Mouse (Mus musculus): ENCODE data around the gene Prss36. TPM values are rescaled to one million over a fixed set of nuclear protein-coding genes. Genes with fewer than 3 reads are reported as not detected.
"Not testable (repeated sequence)": the region's sequence is repeated elsewhere in the genome, so short reads cannot be mapped to it uniquely, and the experiment has no call there.

Prss36 gene
- total RNA-seq, 2 experiments from 2014 or later = 4.0 to 4.8 TPM

- no peak for DNase-seq
These were observed 44.8 kb downstream of the Prss36 start for GRCm38 (mm10) chr7:127901772-127902171.

DNA sequence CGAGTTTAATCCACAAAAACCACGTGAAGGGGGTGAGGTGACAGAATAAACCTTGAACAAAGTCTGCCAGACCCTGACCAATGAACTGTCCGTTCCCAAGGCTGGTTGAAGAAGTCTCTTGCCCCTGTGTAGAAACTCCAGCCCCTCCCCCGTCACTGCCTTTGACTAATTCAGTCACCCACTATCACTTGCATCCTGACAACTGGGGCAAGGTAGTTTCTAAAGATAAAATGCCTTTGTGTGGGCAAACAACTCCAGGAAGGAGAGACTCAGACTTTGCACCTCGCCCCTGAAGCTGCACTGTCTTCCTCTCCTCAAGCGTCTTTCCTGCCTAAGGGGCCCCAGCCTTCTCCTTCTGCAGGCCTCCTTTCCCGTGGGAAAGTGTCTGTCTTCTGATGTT is 46.5 kb downstream of the Prss36 start:
- no peak for DNase-seq

- no peak for DNase-seq
These were observed 48.2 kb downstream of the Prss36 start for GRCm38 (mm10) chr7:127898179-127898956.

DNA sequence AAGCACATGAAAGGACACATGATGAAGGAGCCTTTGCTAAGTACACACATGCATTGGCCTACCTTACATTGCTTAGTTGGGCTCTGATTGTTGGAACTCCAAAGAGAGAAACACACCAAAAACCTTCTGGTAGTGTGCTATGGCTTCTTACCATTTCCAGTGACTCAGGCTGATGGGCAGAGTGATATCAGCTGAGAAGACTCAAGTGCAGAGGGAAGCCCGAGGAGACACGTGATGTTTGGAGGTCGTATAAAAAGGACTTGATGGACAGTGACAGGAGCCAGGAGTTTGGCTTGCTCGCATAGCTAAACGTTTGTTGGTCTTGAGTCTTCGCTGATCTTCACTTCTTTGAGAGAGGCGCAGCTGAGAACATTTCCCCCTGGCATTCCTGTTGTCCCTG is 49.0 kb downstream of the Prss36 start:
- no peak for DNase-seq

DNA sequence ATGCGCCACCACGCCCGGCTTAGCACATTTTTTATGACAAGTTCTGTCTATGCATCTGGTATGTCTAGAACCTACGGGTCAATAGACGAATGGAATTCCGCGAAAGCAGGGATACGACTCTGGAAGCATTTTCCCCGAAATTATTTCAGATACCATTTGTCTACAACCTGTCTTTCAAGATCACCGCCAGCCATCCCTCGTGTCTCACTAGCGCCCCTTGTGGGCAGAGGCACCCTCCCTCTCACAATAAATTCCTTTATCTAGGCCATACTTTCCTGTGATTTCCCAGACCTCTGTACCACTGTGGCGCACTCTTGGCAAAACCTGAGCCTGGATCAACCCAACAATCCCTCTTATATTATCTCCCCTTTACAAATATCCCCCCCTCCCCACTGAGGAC is 50.1 kb downstream of the Prss36 start:
- peak; percentile 76 for DNase-seq

- not testable (repeated sequence) for DNase-seq
These were observed 50.6 kb downstream of the Prss36 start for GRCm38 (mm10) chr7:127895891-127896290.

- DNase-seq = peak; percentile 95
These were observed 51.1 kb downstream of the Prss36 start, which contains the start of the genes Gm21974 and Vkorc1 for GRCm38 (mm10) chr7:127895442-127895841. Gm21974 (minus strand) TSS chr7:127895454. Vkorc1 (minus strand) TSS chr7:127895617.

DNA sequence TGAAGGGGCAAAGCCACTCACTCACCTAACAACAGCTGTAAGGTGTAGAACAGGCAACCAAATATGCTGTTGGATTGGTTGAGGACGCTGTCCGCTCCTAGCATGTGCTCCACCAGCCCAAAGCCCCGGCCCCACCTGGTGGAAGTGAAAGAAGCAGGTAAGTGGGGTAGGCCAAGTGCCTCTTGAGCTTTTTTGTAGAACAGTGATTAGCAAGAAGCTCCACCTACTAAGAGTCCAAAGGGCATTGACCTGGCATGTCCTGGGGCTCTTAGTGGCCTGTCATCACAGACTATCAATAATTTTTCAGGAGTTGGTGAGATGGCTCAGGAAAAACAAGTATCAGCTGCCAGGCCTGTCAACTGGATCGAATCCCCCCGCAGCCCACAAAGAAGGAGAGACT is 52.0 kb downstream of the Prss36 start:
- no peak for DNase-seq

DNA sequence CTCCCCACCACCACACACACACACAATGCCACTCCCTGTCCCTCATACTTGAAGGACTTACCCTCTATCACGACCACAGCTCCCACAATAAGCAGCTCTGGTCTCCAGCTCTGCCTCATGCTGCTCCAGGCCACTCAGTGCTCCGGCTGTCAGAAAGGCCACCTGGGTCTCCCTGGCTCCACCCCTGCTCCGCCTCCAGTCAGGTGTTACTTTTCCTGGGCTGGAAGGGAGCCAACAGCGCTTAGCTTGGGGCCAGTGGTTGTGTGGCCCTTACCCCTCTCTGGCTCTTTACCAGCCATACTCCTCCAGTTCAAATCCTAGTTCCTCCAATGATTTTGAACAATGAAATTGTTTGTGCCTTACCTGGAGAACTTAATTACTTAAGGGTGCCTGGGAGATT is 55.7 kb downstream of the Prss36 start, which contains the start of gene Prss53:
Prss53 (minus strand) TSS at position 173 of the 400 bp plus-strand sequence.
- DNase-seq = no peak

GRCm38 (mm10) chr7:127888821-127889220 is 57.7 kb downstream of the Prss36 start:
- no peak for DNase-seq

- DNase-seq = no peak
These were observed 58.7 kb downstream of the Prss36 start for GRCm38 (mm10) chr7:127887781-127888180.

DNA sequence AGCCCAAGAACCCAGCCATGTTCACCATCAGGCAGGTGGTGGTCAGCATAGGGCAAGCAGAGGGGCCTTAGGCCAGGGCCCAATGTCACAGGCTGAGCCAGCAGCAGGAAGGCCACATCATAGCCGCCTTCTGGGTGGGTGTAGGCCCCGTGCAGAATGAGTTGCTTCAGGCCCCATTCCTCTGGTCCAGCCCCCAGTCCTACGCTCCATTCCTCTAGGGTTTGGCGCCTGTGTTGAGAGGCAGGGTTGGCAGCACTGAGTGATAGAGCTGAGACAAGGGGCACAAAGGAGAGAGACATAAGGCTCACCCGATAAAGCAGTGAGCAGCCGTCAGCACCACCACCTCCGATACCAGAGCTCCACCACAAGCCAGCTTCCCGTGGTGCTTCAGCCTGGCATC is 59.3 kb downstream of the Prss36 start:
- no peak for DNase-seq

- no peak for DNase-seq
These were observed 60.0 kb downstream of the Prss36 start for GRCm38 (mm10) chr7:127886551-127886950.

DNA sequence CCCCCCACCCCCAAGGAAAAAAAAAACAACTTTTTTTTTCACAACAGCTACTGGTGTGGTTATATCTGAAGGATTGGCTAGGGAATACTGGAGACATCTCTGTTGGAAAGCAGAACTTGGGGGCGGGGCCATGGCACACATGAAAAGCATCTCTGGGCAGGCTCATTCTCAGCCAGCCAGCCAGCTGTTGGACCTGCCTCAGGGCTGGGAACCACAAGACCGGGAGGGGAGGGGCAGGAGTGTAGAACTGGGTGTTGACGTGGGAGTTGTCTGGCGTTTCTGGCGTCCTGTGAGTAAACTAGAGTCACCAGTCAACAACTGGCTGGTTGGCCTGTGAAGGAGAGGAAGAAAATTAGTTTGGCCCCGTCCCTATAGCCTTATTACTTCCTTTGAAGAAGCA is 60.6 kb downstream of the Prss36 start:
- peak; percentile 73 for DNase-seq

Other genes starting within 250 kb of the Prss36 start
- gene Bcl7c, start 237.8 kb downstream of the Prss36 start, total RNA-seq (2021) = 10 to 100 TPM; 67.6 to 71.1 TPM
- gene Ctf1, start 234.0 kb downstream of the Prss36 start, total RNA-seq (2021) = 1 to 10 TPM; 3.4 to 4.0 TPM
- gene Ctf2, start 214.6 kb downstream of the Prss36 start, total RNA-seq (2021) = not detected
- 1 to 10 TPM; 6.0 TPM for gene Fbxl19, start 202.2 kb downstream of the Prss36 start, total RNA-seq (2021)
- gene Orai3, start 176.9 kb downstream of the Prss36 start, total RNA-seq (2021) = 10 to 100 TPM; 14.7 to 14.8 TPM
- gene Setd1a, start 170.1 kb downstream of the Prss36 start, total RNA-seq (2021) = 10 to 100 TPM; 30.8 to 32.0 TPM
- gene Gm49388, start 161.1 kb downstream of the Prss36 start, total RNA-seq (2021) = 1 to 10 TPM; 3.0 to 3.2 TPM
- 10 to 100 TPM in 1 of 2 experiments, 1 to 10 TPM in 1; 9.6 to 10.3 TPM for gene Hsd3b7, start 146.1 kb downstream of the Prss36 start, total RNA-seq (2021)
- gene Stx4a, start 122.4 kb downstream of the Prss36 start, total RNA-seq (2021) = 10 to 100 TPM; 67.1 to 75.3 TPM
- 1 to 10 TPM in 1 of 2 experiments, under 1 TPM in 1; 0.90 to 1.2 TPM for gene Stx1b, start 122.2 kb downstream of the Prss36 start, total RNA-seq (2021)
- gene Zfp646, start 70.5 kb downstream of the Prss36 start, total RNA-seq (2021) = 10 to 100 TPM; 24.3 to 25.2 TPM
- gene Zfp668, start 69.9 kb downstream of the Prss36 start, total RNA-seq (2021) = 1 to 10 TPM; 7.7 to 8.9 TPM
- gene Prss53, start 55.8 kb downstream of the Prss36 start, total RNA-seq (2021) = 1 to 10 TPM in 1 of 2 experiments, under 1 TPM in 1; 0.88 to 1.1 TPM
- not detected for gene Gm21974, start 51.3 kb downstream of the Prss36 start, total RNA-seq (2021)
- gene Vkorc1, start 51.1 kb downstream of the Prss36 start, total RNA-seq (2021) = 10 to 100 TPM; 30.3 to 32.0 TPM
- 100 to 1,000 TPM; 102 to 113 TPM for gene Bckdk, start 42.6 kb downstream of the Prss36 start, total RNA-seq (2021)
- gene Kat8, start 34.2 kb downstream of the Prss36 start, total RNA-seq (2021) = 10 to 100 TPM; 13.0 to 13.9 TPM
- gene Prss8, start 16.6 kb downstream of the Prss36 start, total RNA-seq (2021) = not detected
- 100 to 1,000 TPM; 402 to 429 TPM for gene Fus, start 20.7 kb upstream of the Prss36 start, total RNA-seq (2021)
- gene Pycard, start 47.1 kb upstream of the Prss36 start, total RNA-seq (2021) = 10 to 100 TPM; 28.1 to 31.9 TPM
- gene Trim72, start 57.2 kb upstream of the Prss36 start, total RNA-seq (2021) = 10 to 100 TPM; 66.9 to 69.8 TPM
- 1 to 10 TPM; 1.8 to 2.5 TPM for gene Itgam, start 115.9 kb upstream of the Prss36 start, total RNA-seq (2021)
- not detected for gene Gm49368, start 116.0 kb upstream of the Prss36 start, total RNA-seq (2021)
- gene Itgax, start 182.8 kb upstream of the Prss36 start, total RNA-seq (2021) = under 1 TPM; 0.09 to 0.19 TPM
- gene Itgad, start 207.7 kb upstream of the Prss36 start, total RNA-seq (2021) = under 1 TPM in 1 of 2 experiments, not detected in 1; 0.56 TPM